Mouse (Mus musculus) bone marrow macrophage, adult 2 months (primary cell): ENCODE measurements at regions not wholly inside any gene's neighbourhood (a gene's known extent, or its start where the extent isn't known, plus 50 kb on each side); places are given as distances from the start of the nearest gene placed in this dataset.

Experiments used
- H3K27ac ChIP-seq: 2 replicates; pipeline ENCODE4 v1.5.1; 2012; ENCODE audit warnings: low read depth, low read length; ENCODE audit not compliant: insufficient read depth
- H3K4me1 ChIP-seq: 2 replicates; pipeline ENCODE4 v1.6.1; 2012; ENCODE audit warnings: low read length; ENCODE audit not compliant: control insufficient read depth, insufficient read depth
- H3K4me3 ChIP-seq: 2 replicates; pipeline ENCODE4 v1.5.1; 2012; ENCODE audit warnings: mild to moderate bottlenecking, low read length, moderate library complexity; ENCODE audit not compliant: insufficient read depth
- CTCF ChIP-seq: IDR thresholded peaks from 2 replicates; pipeline ENCODE4 v1.5.1; 2012; ENCODE audit warnings: low read depth, mild to moderate bottlenecking, low read length, moderate library complexity
- POLR2A ChIP-seq: IDR thresholded peaks from 2 replicates; pipeline ENCODE4 v1.6.1; 2012; ENCODE audit warnings: mild to moderate bottlenecking, low read depth, low read length, borderline replicate concordance

- Histone ChIP-seq H3K4me1 (peaks cover 16% of the 10 kb centered on the region), H3K27ac (no peak overlapping the region), H3K4me3 (no peak overlapping the region)
- no peak for TF ChIP-seq CTCF
Observed at GRCm38 (mm10) chrX:11726524-11727231, 399.1 kb downstream of the H2al1j start.

- Histone ChIP-seq H3K4me3 (no peak overlapping the region), H3K4me1 (peaks cover 13% of the 10 kb centered on the region), H3K27ac (no peak overlapping the region)
- TF ChIP-seq POLR2A = no peak
- no peak for TF ChIP-seq CTCF
Observed at GRCm38 (mm10) chrX:11728481-11728880, 400.9 kb downstream of the H2al1j start.

DNA sequence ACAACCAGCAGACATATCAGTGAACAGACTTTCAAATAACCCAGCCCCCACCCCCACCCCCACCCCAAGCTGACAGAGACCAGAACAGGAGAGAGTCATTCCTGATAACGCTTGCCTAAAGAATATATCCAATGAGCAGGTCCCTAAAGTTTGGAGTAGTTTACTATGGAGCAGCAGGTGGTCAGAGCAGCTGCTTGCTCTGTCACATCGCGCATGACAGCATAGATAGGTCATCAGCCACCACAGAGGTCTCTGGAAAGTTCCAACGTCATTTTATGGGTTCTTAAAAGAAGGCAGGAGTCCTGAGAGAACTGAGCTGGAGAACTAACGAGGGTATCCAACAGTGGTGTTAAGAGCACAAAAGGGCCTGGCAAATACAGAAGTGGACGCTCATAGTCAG is 402.4 kb downstream of the H2al1j start:
- peaks cover 6% of the 10 kb centered on the region; the same call in 1 of the 2 replicates for H3K4me1 ChIP-seq
- TF ChIP-seq POLR2A = no peak
- TF ChIP-seq CTCF = no peak
- no peak overlapping the region for H3K27ac ChIP-seq
- H3K4me3 ChIP-seq = no peak overlapping the region

GRCm38 (mm10) chrX:11732371-11732770 is 404.7 kb downstream of the H2al1j start:
- Histone ChIP-seq H3K4me3 (no peak overlapping the region), H3K4me1 (no peaks in the 10 kb centered on the region; the same call in 1 of the 2 replicates), H3K27ac (no peak overlapping the region)
- no peak for TF ChIP-seq POLR2A
- TF ChIP-seq CTCF = no peak

GRCm38 (mm10) chrX:11734505-11735435 is 407.1 kb downstream of the H2al1j start:
- no peak for TF ChIP-seq CTCF
- TF ChIP-seq POLR2A = no peak
- Histone ChIP-seq H3K4me1 (no peaks in the 10 kb centered on the region), H3K27ac (no peak overlapping the region), H3K4me3 (no peak overlapping the region)

DNA sequence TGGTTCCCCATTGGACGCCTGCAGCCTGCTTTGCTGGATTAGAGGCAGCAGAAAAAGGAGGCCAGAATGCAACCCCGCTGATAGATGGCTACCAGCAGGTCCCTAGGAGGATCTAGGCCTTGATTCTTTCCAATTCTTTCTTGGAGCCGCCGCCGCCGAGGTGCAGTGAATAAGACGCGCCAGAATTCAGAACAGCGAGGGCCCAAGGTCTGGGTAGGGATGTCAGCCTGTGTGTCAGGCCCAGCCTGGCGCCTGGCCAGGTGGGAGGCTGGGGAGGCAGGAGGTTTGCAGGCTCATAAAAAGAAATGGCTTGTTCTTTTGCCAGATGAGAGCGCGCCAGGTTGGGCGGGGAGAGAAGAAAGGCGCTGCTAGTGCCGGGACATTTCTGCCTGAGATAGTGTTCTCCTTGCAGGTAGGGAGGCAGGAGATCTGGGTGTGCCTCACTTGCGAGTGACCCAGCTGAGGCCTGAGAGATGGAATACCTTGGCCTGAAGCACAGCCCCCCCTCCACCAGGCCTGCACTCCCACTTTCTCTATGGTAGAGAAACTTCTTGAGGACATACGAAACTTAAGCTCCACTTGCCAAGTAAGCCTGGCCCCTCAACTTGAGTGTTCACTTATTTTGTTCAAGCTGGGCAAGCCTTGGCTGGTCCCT is 408.0 kb downstream of the H2al1j start:
- Histone ChIP-seq H3K4me3 (no peak overlapping the region), H3K4me1 (no peaks in the 10 kb centered on the region), H3K27ac (no peak overlapping the region)
- TF ChIP-seq POLR2A (no peak), CTCF (no peak)

- Histone ChIP-seq H3K4me1 (no peaks in the 10 kb centered on the region), H3K27ac (no peak overlapping the region), H3K4me3 (no peak overlapping the region)
- TF ChIP-seq POLR2A (no peak), CTCF (no peak)
Observed at GRCm38 (mm10) chrX:11736481-11736880, 408.9 kb downstream of the H2al1j start.

DNA sequence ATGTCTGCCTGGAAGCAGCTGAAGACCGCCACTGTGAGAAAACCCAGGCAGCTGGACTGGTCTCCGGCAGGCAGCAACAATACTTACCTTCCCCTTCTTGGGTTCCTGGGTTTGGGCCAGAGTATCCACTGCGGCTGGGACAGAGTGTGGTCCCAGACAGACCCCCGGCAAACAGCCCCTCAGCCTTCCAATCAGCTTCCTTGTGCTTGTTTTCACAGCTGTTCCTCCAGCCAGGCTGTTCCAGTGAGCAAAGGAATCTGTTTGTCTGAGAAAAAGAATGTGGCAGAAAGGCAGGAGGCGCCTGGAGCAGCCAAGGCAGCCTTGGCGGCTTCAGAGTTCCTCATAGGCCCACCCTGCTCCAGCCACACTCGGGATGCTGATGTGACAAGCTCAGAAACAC is 411.9 kb downstream of the H2al1j start:
- no peak for TF ChIP-seq CTCF
- TF ChIP-seq POLR2A = no peak
- H3K4me3 ChIP-seq = no peak overlapping the region
- H3K27ac ChIP-seq = no peak overlapping the region
- no peaks in the 10 kb centered on the region for H3K4me1 ChIP-seq

DNA sequence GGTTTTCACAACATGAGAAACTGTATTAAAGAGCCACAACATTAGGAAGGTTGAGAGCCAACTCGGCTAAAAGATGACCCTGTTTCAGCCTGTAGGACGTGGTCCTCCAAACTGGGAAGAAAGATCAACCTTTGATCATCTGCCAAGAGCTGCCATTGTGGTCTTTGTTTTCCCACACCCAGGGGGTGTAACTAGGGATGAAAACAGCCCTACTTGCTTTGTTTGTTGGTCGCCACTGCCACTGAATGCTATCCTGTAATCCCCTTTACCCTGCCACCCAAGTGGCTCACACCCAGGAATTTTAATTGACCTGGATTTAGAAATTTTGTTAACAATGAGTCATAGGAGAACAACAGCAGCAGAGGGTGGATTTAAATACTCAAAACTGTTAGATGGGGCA is 414.2 kb downstream of the Bcor start:
- Histone ChIP-seq H3K4me1 (peaks cover 12% of the 10 kb centered on the region), H3K27ac (no peak overlapping the region), H3K4me3 (no peak overlapping the region)
- TF ChIP-seq POLR2A (no peak), CTCF (no peak)
